Mouse (Mus musculus): ENCODE results near the gene Fads2. TPM values are rescaled to one million over a fixed set of nuclear protein-coding genes. Genes with fewer than 3 reads are reported as not detected.

The Fads2 gene
- polyA plus RNA-seq, 1 experiment from 2014 or later: 171 TPM

DNA sequence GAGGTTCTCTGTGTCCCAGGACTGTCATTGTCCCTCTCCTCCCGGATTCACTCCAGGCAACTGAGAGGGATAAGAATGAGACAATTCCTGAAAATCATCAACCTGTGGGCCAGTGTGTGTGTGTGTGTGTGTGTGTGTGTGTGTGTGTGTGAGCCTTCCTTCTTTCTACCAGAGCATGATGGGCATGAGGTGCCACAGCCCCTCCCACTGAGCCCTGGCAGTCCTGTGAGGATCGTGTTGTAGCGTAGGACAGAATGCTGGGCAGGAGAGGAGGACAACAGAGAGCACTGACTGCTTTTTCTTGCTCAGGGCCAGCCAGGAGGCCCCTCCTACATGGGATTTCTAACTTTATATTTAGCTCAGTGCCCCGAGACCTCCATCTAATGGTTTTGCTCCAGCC lies 58.7 kb downstream of the Fads2 start:
- WGBS: 89% methylated on average over 4 of the region's 4 CpGs
- H3K9me3 ChIP-seq (ENCODE audit: control insufficient read depth, low read length): no peaks in the 10 kb centered on the region
- no peak for ATAC-seq
- H3K27ac ChIP-seq (ENCODE audit: low read length): no peak overlapping the region
- peak overlapping the region; percentile 97 for H3K4me2 ChIP-seq (ENCODE audit: low read length)
- no peaks in the 10 kb centered on the region for H3K27me3 ChIP-seq (replicated peaks; ENCODE audit: control insufficient read depth, insufficient read depth, low read length)
- H3K4me1 ChIP-seq (replicated peaks; ENCODE audit: control insufficient read depth, insufficient read depth, low read length): peaks cover 21% of the 10 kb centered on the region
- H3K36me3 ChIP-seq (ENCODE audit: control insufficient read depth, insufficient read depth): no peaks in the 10 kb centered on the region
- no peak overlapping the region; the same call in 1 of the 2 replicates for H3K9ac ChIP-seq (replicated peaks; ENCODE audit: low read depth, low read length)
- H3K4me3 ChIP-seq (replicated peaks; ENCODE audit: low read length): peak overlapping the region; percentile 78

DNA sequence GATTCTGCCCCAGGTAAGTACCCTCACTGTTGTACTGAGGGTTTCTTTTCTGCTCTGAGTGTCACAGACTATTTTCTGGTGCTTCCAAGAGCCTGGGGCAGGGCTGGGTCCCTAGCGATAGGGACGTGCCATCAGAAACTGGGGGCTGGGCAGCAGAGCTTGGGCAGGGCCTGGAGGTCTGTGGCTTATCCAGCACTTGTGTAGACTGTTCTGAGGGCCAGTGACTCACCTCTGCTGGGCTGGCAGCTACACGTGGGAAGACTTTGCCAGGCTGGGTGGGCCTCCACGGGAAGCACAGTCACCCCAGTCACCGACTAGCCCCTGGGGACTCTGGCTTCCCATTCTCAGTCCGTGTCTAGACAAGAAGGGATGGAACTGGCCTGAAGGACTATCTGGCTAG lies 59.3 kb downstream of the Fads2 start:
- Histone ChIP-seq H3K4me2 (ENCODE audit: low read length) (peak overlapping the region; percentile 97), H3K27me3 (replicated peaks; ENCODE audit: control insufficient read depth, insufficient read depth, low read length) (no peaks in the 10 kb centered on the region), H3K27ac (ENCODE audit: low read length) (no peak overlapping the region), H3K9ac (replicated peaks; ENCODE audit: low read depth, low read length) (peak overlapping the region; percentile 82), H3K4me3 (replicated peaks; ENCODE audit: low read length) (peak overlapping the region; percentile 78), H3K4me1 (replicated peaks; ENCODE audit: control insufficient read depth, insufficient read depth, low read length) (peaks cover 21% of the 10 kb centered on the region), H3K36me3 (ENCODE audit: control insufficient read depth, insufficient read depth) (no peaks in the 10 kb centered on the region), H3K9me3 (ENCODE audit: control insufficient read depth, low read length) (no peaks in the 10 kb centered on the region)
- WGBS: 61% methylated on average over 6 of the region's 6 CpGs
- 0 out of 2 replicates have a peak, but pooled peaks have one; percentile 9 for ATAC-seq

DNA sequence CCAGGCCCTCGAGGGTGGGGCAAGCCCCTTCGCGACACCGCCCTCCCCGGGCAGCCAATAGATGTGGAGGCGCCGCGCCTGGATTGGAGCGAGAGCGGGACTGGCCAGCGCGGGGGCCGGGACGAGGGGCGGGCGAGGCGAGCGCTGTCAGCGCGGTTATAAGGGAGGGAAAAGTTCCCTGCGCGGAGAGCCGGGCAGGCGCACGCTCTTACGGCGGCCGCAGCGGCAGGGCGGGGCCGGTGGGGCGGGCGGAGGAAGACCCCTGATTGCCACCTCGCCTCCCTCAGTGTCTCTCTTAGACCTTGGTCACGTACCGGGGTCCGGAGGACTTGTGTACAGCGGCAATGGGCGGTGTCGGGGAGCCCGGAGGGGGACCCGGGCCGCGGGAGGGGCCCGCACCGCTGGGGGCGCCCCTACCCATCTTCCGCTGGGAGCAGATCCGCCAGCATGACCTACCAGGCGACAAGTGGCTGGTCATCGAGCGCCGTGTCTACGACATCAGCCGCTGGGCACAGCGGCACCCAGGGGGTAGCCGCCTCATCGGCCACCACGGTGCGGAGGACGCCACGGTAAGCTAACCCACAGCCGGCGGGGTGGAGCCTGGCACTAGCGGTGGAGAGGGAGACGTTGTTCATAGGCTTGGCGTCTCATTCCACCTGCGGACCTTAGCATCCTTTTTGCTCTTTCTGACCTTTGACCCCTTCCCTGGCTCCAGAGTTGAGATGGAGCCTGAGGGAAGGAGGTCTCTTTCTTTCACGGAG lies 60.0 kb downstream of the Fads2 start, which contains the start of gene Fads3:
Fads3 (plus strand) TSS at position 182 of the 761 bp plus-strand sequence.
- Histone ChIP-seq H3K27ac (ENCODE audit: low read length) (no peak within 1 kb of the TSS; the same call in 1 of the 2 replicates), H3K27me3 (replicated peaks; ENCODE audit: control insufficient read depth, insufficient read depth, low read length) (no peaks in the 10 kb centered on the region), H3K9ac (replicated peaks; ENCODE audit: low read depth, low read length) (peak within 1 kb of the TSS; percentile 82), H3K9me3 (ENCODE audit: control insufficient read depth, low read length) (no peaks in the 10 kb centered on the region), H3K4me1 (replicated peaks; ENCODE audit: control insufficient read depth, insufficient read depth, low read length) (peaks cover 21% of the 10 kb centered on the region), H3K4me2 (ENCODE audit: low read length) (peak within 1 kb of the TSS; percentile 97), H3K36me3 (ENCODE audit: control insufficient read depth, insufficient read depth) (no peaks in the 10 kb centered on the region), H3K4me3 (replicated peaks; ENCODE audit: low read length) (peak within 1 kb of the TSS; percentile 78)
- ATAC-seq: peak; percentile 88
- WGBS: under 1% methylated on average over 68 of the region's 69 CpGs

DNA sequence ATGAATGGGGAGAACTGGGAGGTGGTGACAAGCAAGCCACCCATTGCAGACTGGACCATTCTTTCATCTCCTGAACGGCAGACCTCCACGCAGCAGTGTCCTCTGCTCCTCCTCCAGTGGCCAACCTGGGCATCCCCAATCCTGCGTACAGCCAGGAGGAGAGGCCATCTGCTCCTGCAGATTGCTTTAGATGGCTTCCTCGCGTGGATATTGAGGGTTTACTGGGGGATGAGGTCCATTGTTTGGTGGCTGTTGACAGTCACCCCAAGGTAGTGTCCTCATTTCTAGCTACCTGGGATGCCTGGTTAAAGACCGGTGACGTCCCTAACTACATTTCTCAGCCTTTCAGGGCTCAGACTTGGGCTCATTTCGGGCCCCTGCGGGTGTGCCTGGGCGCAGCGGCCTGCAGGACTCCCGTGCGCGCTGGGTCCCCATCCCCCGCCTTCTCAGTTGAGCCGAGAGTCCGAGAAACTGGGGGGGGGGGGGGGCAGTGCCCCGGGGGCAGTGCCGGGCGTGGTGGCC lies 60.6 kb downstream of the Fads2 start:
- WGBS: 7% methylated on average over 16 of the region's 20 CpGs
- Histone ChIP-seq H3K27ac (ENCODE audit: low read length) (no peak overlapping the region), H3K36me3 (ENCODE audit: control insufficient read depth, insufficient read depth) (no peaks in the 10 kb centered on the region), H3K9me3 (ENCODE audit: control insufficient read depth, low read length) (no peaks in the 10 kb centered on the region), H3K27me3 (replicated peaks; ENCODE audit: control insufficient read depth, insufficient read depth, low read length) (no peaks in the 10 kb centered on the region), H3K9ac (replicated peaks; ENCODE audit: low read depth, low read length) (peak overlapping the region; percentile 82), H3K4me3 (replicated peaks; ENCODE audit: low read length) (peak overlapping the region; percentile 78), H3K4me2 (ENCODE audit: low read length) (peak overlapping the region; percentile 97), H3K4me1 (replicated peaks; ENCODE audit: control insufficient read depth, insufficient read depth, low read length) (peaks cover 21% of the 10 kb centered on the region)
- ATAC-seq: peak; percentile 31

DNA sequence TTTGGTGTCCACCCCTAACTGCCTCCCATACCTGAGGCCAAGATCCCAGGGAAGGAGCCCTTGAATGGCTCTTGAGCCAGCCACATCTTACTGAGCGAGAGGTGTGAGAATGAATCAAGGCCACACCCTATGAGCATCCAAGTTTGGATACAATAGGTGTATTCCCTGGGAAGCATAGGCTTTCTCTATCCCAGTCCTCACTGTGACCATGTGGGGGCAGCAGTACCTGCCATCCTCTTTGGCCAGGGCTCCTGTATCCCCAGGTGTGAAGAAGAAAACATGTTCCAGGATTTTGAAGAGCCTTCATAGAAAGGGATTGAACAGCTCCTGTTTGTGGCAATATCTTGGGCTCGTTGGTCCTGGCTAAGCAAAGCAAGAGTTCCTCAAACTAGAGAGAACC lies 61.9 kb downstream of the Fads2 start:
- Histone ChIP-seq H3K27me3 (replicated peaks; ENCODE audit: control insufficient read depth, insufficient read depth, low read length) (no peaks in the 10 kb centered on the region), H3K4me2 (ENCODE audit: low read length) (no peak overlapping the region), H3K27ac (ENCODE audit: low read length) (no peak overlapping the region), H3K4me1 (replicated peaks; ENCODE audit: control insufficient read depth, insufficient read depth, low read length) (peaks cover 21% of the 10 kb centered on the region), H3K4me3 (replicated peaks; ENCODE audit: low read length) (no peak overlapping the region), H3K9ac (replicated peaks; ENCODE audit: low read depth, low read length) (no peak overlapping the region), H3K36me3 (ENCODE audit: control insufficient read depth, insufficient read depth) (no peaks in the 10 kb centered on the region), H3K9me3 (ENCODE audit: control insufficient read depth, low read length) (no peaks in the 10 kb centered on the region)
- no peak for ATAC-seq
- 85% methylated on average over 2 of the region's 2 CpGs for WGBS

DNA sequence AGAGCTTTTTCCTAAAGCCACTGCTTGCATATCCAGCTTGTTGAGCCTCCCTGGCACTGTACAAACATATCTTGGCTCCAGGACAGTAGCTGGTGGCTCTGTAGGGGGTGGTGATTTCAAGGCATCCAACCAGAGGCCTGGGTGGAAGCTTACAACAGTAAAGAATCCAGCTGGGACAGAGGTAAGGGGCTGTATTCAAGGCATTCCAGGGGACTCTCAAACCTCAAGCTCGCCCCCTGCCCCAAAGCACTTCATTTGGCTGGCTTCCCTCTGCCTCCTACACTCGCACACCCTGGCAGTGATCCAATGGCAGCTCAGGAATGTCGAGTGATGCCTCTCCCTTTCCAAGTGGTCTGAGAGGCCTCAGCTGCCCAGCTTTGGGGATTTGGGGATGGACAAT lies 62.6 kb downstream of the Fads2 start:
- WGBS: 6% methylated on average over 3 of the region's 3 CpGs
- Histone ChIP-seq H3K4me1 (replicated peaks; ENCODE audit: control insufficient read depth, insufficient read depth, low read length) (peaks cover 21% of the 10 kb centered on the region), H3K9ac (replicated peaks; ENCODE audit: low read depth, low read length) (no peak overlapping the region), H3K27ac (ENCODE audit: low read length) (no peak overlapping the region; the same call in 1 of the 2 replicates), H3K4me3 (replicated peaks; ENCODE audit: low read length) (no peak overlapping the region), H3K4me2 (ENCODE audit: low read length) (no peak overlapping the region), H3K27me3 (replicated peaks; ENCODE audit: control insufficient read depth, insufficient read depth, low read length) (no peaks in the 10 kb centered on the region), H3K36me3 (ENCODE audit: control insufficient read depth, insufficient read depth) (no peaks in the 10 kb centered on the region), H3K9me3 (ENCODE audit: control insufficient read depth, low read length) (no peaks in the 10 kb centered on the region)
- no peak for ATAC-seq

DNA sequence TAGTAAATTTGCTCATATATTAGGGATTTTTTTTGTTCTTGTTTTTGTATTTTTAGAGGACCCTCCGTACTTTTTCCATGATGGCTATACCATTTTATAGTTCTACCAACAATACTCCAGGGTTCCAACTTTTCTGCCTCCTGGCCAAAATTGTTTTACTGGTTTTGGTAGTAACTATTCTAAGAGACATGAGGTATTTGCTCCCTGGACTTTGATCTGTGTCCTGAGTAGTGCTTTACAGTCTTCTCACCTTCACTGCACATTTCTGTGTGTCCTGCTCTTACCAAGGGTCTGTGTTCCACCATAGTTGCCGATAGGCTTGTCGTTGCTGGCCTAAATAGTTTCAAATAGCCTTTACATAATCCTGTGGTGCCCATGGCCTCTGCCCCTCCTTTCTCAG lies 63.2 kb downstream of the Fads2 start:
- WGBS: 74% methylated on average over 3 of the region's 3 CpGs

DNA sequence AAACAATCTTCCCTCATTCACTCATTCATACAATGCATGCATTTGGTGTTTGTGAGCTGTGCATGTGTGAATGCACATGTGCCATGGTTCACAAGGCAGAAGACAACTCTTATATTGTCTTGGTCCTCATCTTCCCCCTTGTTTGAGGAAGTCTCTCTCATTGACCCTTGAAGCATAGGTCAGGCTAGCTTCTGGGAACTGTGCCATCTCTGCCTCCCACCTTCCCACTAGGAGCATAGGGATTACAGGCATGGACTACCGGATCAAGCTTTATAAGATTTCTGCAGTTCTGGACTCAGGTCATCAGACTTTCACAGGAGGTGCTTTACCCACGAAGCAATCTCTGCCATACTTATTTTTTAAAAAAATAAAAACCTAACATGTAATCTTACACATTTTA lies 64.0 kb downstream of the Fads2 start:
- Histone ChIP-seq H3K4me3 (replicated peaks; ENCODE audit: low read length) (no peak overlapping the region), H3K9ac (replicated peaks; ENCODE audit: low read depth, low read length) (no peak overlapping the region), H3K4me2 (ENCODE audit: low read length) (no peak overlapping the region), H3K27ac (ENCODE audit: low read length) (no peak overlapping the region), H3K4me1 (replicated peaks; ENCODE audit: control insufficient read depth, insufficient read depth, low read length) (peaks cover 18% of the 10 kb centered on the region), H3K9me3 (ENCODE audit: control insufficient read depth, low read length) (no peaks in the 10 kb centered on the region), H3K36me3 (ENCODE audit: control insufficient read depth, insufficient read depth) (no peaks in the 10 kb centered on the region), H3K27me3 (replicated peaks; ENCODE audit: control insufficient read depth, insufficient read depth, low read length) (no peaks in the 10 kb centered on the region)
- ATAC-seq: no peak
- 58% methylated on average over 2 of the region's 2 CpGs for WGBS

More for the DNA sequence above, 63.2 kb downstream of the Fads2 start:
- H3K9me3 ChIP-seq (ENCODE audit: control insufficient read depth, low read length): no peaks in the 10 kb centered on the region
- H3K4me1 ChIP-seq (replicated peaks; ENCODE audit: control insufficient read depth, insufficient read depth, low read length): peaks cover 21% of the 10 kb centered on the region
- ATAC-seq: no peak
- H3K4me2 ChIP-seq (ENCODE audit: low read length): no peak overlapping the region
- H3K27me3 ChIP-seq (replicated peaks; ENCODE audit: control insufficient read depth, insufficient read depth, low read length): no peaks in the 10 kb centered on the region
- no peak overlapping the region for H3K4me3 ChIP-seq (replicated peaks; ENCODE audit: low read length)
- H3K9ac ChIP-seq (replicated peaks; ENCODE audit: low read depth, low read length): no peak overlapping the region
- no peak overlapping the region for H3K27ac ChIP-seq (ENCODE audit: low read length)
- H3K36me3 ChIP-seq (ENCODE audit: control insufficient read depth, insufficient read depth): no peaks in the 10 kb centered on the region

DNA sequence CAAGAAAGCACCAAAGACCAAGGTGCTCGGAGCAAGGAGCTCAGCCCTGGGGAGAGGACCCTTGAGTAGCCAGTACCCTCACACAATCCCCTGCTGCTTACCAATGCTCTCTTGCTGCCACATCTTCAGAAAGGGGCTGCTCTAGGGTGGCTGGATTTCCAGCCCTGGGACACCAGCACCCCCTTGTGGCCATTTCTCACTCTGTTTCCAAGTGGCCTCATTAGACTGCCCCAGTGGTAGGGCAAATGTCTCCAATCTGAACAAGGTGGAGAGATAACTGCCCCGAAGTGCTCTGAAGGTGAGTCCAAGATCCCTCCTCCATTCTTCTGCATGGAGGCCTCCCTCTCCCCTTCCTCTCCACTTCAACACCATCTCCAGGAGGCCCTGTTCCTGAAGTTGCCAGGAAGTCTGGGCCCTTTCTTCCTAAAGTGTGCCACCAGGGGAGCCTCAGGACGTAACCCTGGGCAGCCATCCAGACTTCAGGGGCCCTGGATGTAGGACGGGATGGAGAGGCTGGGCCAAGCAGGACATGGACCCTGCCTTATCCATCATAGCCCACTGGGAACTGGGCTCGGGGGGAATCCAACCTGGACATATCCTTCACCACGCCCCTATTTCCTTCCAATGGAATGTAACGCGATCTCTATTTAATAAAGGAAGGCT lies 66.6 kb downstream of the Fads2 start:
- no peak overlapping the region for H3K9ac ChIP-seq (replicated peaks; ENCODE audit: low read depth, low read length)
- peak; percentile 79 for ATAC-seq

More for the DNA sequence above, 66.6 kb downstream of the Fads2 start:
- peaks cover 5% of the 10 kb centered on the region; the same call in 1 of the 2 replicates for H3K4me1 ChIP-seq (replicated peaks; ENCODE audit: control insufficient read depth, insufficient read depth, low read length)
- H3K4me2 ChIP-seq (ENCODE audit: low read length): no peak overlapping the region
- no peaks in the 10 kb centered on the region for H3K27me3 ChIP-seq (replicated peaks; ENCODE audit: control insufficient read depth, insufficient read depth, low read length)
- H3K4me3 ChIP-seq (replicated peaks; ENCODE audit: low read length): no peak overlapping the region
- 55% methylated on average over 8 of the region's 8 CpGs for WGBS
- no peaks in the 10 kb centered on the region for H3K36me3 ChIP-seq (ENCODE audit: control insufficient read depth, insufficient read depth)
- H3K27ac ChIP-seq (ENCODE audit: low read length): no peak overlapping the region
- H3K9me3 ChIP-seq (ENCODE audit: control insufficient read depth, low read length): no peaks in the 10 kb centered on the region
